Mouse (Mus musculus) layer of hippocampus, adult 18-20 months (tissue): ENCODE measurements around the gene Gon7. TPM values are rescaled to one million over a fixed set of nuclear protein-coding genes. Genes with fewer than 3 reads are reported as not detected.

ENCODE experiments used
- DNase-seq, 2 experiments: peaks; one replicate each; pipeline ENCODE4 v3.0.0; 2022; ENCODE audit warnings: low spot score in 2 of 2
- long read RNA-seq: library from polyadenylated mRNA; stranded (forward); transcript quantifications from one replicate; pipeline ENCODE4 v2.0.0, GENCODE M21; 2021
- total RNA-seq, 2 experiments: library from RNA; stranded (reverse); gene quantifications; 2 replicates each; pipeline ENCODE4 v1.2.3; 2021

Gon7 gene
- 10 to 100 TPM; 14.2 to 14.6 TPM for total RNA-seq
- long read RNA-seq, transcript Gon7-201 (2 exons, 1,152 nt): major isoform, 5 of 6 reads
- long read RNA-seq, partial matches to known transcripts: 0 of 6 reads
- long read RNA-seq, other reads (novel, unspliced or antisense): 1 of 6 reads

- DNase-seq: peak; percentile 96 to 97
Observed at GRCm38 (mm10) chr12:102757689-102758402, at the start of gene Gon7, which contains the start of the genes Gm28051 and Ubr7. Gon7 (minus strand) TSS chr12:102757803. Gm28051 (minus strand) TSS chr12:102757765. Ubr7 (plus strand) TSS chr12:102757967.

- no peak for DNase-seq
Observed at GRCm38 (mm10) chr12:102799528-102799927, 41.9 kb upstream of the Gon7 start.

GRCm38 (mm10) chr12:102787927-102788326 lies 30.3 kb upstream of the Gon7 start:
- no peak for DNase-seq

- DNase-seq: peak; percentile 26 to 76
Observed at GRCm38 (mm10) chr12:102785593-102785985, 28.0 kb upstream of the Gon7 start.

- DNase-seq: no peak
Observed at GRCm38 (mm10) chr12:102784899-102785592, 27.4 kb upstream of the Gon7 start.

- DNase-seq: no peak
Observed at GRCm38 (mm10) chr12:102782841-102783240, 25.2 kb upstream of the Gon7 start.

GRCm38 (mm10) chr12:102779452-102779851 lies 21.8 kb upstream of the Gon7 start:
- DNase-seq: no peak

- no peak for DNase-seq
Observed at GRCm38 (mm10) chr12:102778151-102778550, 20.5 kb upstream of the Gon7 start.

- no peak for DNase-seq
Observed at GRCm38 (mm10) chr12:102776035-102776434, 18.4 kb upstream of the Gon7 start.

GRCm38 (mm10) chr12:102772676-102773075 lies 15.1 kb upstream of the Gon7 start:
- DNase-seq: no peak

- no peak for DNase-seq
Observed at GRCm38 (mm10) chr12:102771601-102772000, 14.0 kb upstream of the Gon7 start.

GRCm38 (mm10) chr12:102769000-102769399 lies 11.4 kb upstream of the Gon7 start:
- no peak for DNase-seq

GRCm38 (mm10) chr12:102763696-102764095 lies 6.1 kb upstream of the Gon7 start:
- no peak for DNase-seq

- no peak for DNase-seq
Observed at GRCm38 (mm10) chr12:102761668-102762067, 4.1 kb upstream of the Gon7 start.

- DNase-seq: no peak
Observed at GRCm38 (mm10) chr12:102758936-102759335, 1.3 kb upstream of the Gon7 start.

- DNase-seq: no peak
Observed at GRCm38 (mm10) chr12:102758403-102758756, 777 bp upstream of the Gon7 start, which contains the start of gene Gm20604. Gm20604 (minus strand) TSS chr12:102758672.

GRCm38 (mm10) chr12:102757055-102757688 lies 431 bp downstream of the Gon7 start:
- no peak for DNase-seq

GRCm38 (mm10) chr12:102756304-102756703 lies 1.3 kb downstream of the Gon7 start:
- DNase-seq: no peak

- DNase-seq: no peak
Observed at GRCm38 (mm10) chr12:102748256-102748655, 9.3 kb downstream of the Gon7 start.

GRCm38 (mm10) chr12:102744839-102745238 lies 12.8 kb downstream of the Gon7 start:
- DNase-seq: no peak
